Mouse (Mus musculus): ENCODE data around the gene Dpysl4. TPM values are rescaled to one million over a fixed set of nuclear protein-coding genes. Genes with fewer than 3 reads are reported as not detected.

The Dpysl4 gene
- polyA plus RNA-seq, 2 experiments, result 21.6 to 26.4 TPM

DNA sequence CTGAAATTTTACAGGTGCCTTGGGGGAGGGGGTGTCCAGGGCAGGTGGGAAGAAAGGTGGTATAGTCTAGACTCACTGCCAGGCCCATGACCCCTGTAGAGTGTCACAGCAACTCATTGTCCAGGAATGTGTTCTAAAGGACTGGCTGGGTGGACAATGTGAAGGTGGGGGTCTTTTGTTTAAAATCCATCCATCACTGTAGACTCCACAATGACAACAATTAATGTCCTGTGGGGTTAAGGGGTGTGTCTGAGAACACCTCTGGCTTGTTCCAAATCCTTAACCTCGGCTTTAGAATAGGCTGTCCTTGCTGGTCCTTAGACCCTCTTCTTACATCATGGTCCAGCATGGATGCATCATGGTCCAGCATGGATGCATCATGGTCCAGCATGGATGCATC is 1.5 kb upstream of the Dpysl4 start:
- DNase-seq (ENCODE audit: low spot score), result no peak
- no peaks in the 10 kb centered on the region for H3K9me3 ChIP-seq (ENCODE audit: control insufficient read depth, low read length)
- peaks cover 17% of the 10 kb centered on the region; the same call in 1 of the 2 replicates for H3K27me3 ChIP-seq (ENCODE audit: control insufficient read depth, insufficient read depth, low read length)
- H3K4me1 ChIP-seq (ENCODE audit: control insufficient read depth, insufficient read depth, low read length), result peaks cover 15% of the 10 kb centered on the region
- no peak for ATAC-seq (ENCODE audit: low FRiP score, low read depth)
- no peak overlapping the region for H3K4me2 ChIP-seq (replicated peaks; ENCODE audit: low read depth, low read length, severe bottlenecking)
- no peak overlapping the region for H3K4me3 ChIP-seq (replicated peaks; ENCODE audit: low read length)
- no peak overlapping the region for H3K9ac ChIP-seq (ENCODE audit: low read depth, low read length, severe bottlenecking)
- H3K27ac ChIP-seq (replicated peaks; ENCODE audit: low read depth, low read length), result no peak overlapping the region
- no peaks in the 10 kb centered on the region for H3K36me3 ChIP-seq (ENCODE audit: control insufficient read depth, insufficient read depth, low read length)
- no peak for TF ChIP-seq POLR2A (IDR thresholded peaks at IDR 0.05; ENCODE audit: borderline replicate concordance, extremely low read depth, insufficient read depth, insufficient read length)
- WGBS, result 92% methylated on average over 1 of the region's 1 CpGs

GRCm38 (mm10) chr7:139086195-139087158 is 676 bp downstream of the Dpysl4 start:
- DNase-seq (ENCODE audit: low spot score) (no peak), ATAC-seq (ENCODE audit: low FRiP score, low read depth) (peak; percentile 56)
- H3K9me3 ChIP-seq (ENCODE audit: control insufficient read depth, low read length), result no peaks in the 10 kb centered on the region
- 3% methylated on average over 49 of the region's 61 CpGs for WGBS
- H3K4me3 ChIP-seq (replicated peaks; ENCODE audit: low read length), result peak overlapping the region; percentile 57
- peak overlapping the region; percentile 64 for H3K4me2 ChIP-seq (replicated peaks; ENCODE audit: low read depth, low read length, severe bottlenecking)
- no peak for TF ChIP-seq POLR2A (IDR thresholded peaks at IDR 0.05; ENCODE audit: borderline replicate concordance, extremely low read depth, insufficient read depth, insufficient read length)
- peaks cover 17% of the 10 kb centered on the region; the same call in 1 of the 2 replicates for H3K27me3 ChIP-seq (ENCODE audit: control insufficient read depth, insufficient read depth, low read length)
- no peak overlapping the region for H3K27ac ChIP-seq (replicated peaks; ENCODE audit: low read depth, low read length)
- peaks cover 15% of the 10 kb centered on the region for H3K4me1 ChIP-seq (ENCODE audit: control insufficient read depth, insufficient read depth, low read length)
- no peaks in the 10 kb centered on the region; the same call in 1 of the 2 replicates for H3K36me3 ChIP-seq (ENCODE audit: control insufficient read depth, insufficient read depth, low read length)
- H3K9ac ChIP-seq (ENCODE audit: low read depth, low read length, severe bottlenecking), result peak overlapping the region; percentile 77

DNA sequence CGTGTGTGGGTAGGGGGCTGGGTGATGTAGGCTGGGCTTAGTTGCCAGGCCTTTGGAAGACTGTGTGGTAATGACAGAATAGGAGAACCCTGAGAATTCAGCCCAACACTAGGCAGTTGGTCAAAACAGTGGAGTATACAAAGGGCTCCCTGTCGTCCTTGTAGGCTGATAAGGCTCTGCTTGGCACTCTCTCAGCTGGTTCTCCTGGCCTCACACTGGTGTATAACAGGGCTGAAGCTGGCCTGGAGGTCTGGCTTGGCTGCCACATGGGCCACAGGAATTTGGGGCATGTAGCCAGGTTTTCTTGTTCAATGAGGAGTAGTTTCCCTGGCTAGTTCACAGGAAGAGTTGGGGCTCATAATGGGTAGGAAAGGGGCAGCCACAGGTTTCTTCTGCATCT is 2.0 kb downstream of the Dpysl4 start:
- peaks cover 11% of the 10 kb centered on the region for H3K36me3 ChIP-seq (ENCODE audit: control insufficient read depth, insufficient read depth, low read length)
- no peak overlapping the region for H3K4me3 ChIP-seq (replicated peaks; ENCODE audit: low read length)
- ATAC-seq (ENCODE audit: low FRiP score, low read depth) (no peak), DNase-seq (ENCODE audit: low spot score) (peak; percentile 8)
- no peak overlapping the region for H3K9ac ChIP-seq (ENCODE audit: low read depth, low read length, severe bottlenecking)
- peaks cover 17% of the 10 kb centered on the region; the same call in 1 of the 2 replicates for H3K27me3 ChIP-seq (ENCODE audit: control insufficient read depth, insufficient read depth, low read length)
- H3K4me2 ChIP-seq (replicated peaks; ENCODE audit: low read depth, low read length, severe bottlenecking), result no peak overlapping the region
- TF ChIP-seq POLR2A (IDR thresholded peaks at IDR 0.05; ENCODE audit: borderline replicate concordance, extremely low read depth, insufficient read depth, insufficient read length), result no peak
- no peak overlapping the region for H3K27ac ChIP-seq (replicated peaks; ENCODE audit: low read depth, low read length)
- peaks cover 15% of the 10 kb centered on the region for H3K4me1 ChIP-seq (ENCODE audit: control insufficient read depth, insufficient read depth, low read length)
- no peaks in the 10 kb centered on the region for H3K9me3 ChIP-seq (ENCODE audit: control insufficient read depth, low read length)
- WGBS, result 70% methylated on average over 2 of the region's 2 CpGs

DNA sequence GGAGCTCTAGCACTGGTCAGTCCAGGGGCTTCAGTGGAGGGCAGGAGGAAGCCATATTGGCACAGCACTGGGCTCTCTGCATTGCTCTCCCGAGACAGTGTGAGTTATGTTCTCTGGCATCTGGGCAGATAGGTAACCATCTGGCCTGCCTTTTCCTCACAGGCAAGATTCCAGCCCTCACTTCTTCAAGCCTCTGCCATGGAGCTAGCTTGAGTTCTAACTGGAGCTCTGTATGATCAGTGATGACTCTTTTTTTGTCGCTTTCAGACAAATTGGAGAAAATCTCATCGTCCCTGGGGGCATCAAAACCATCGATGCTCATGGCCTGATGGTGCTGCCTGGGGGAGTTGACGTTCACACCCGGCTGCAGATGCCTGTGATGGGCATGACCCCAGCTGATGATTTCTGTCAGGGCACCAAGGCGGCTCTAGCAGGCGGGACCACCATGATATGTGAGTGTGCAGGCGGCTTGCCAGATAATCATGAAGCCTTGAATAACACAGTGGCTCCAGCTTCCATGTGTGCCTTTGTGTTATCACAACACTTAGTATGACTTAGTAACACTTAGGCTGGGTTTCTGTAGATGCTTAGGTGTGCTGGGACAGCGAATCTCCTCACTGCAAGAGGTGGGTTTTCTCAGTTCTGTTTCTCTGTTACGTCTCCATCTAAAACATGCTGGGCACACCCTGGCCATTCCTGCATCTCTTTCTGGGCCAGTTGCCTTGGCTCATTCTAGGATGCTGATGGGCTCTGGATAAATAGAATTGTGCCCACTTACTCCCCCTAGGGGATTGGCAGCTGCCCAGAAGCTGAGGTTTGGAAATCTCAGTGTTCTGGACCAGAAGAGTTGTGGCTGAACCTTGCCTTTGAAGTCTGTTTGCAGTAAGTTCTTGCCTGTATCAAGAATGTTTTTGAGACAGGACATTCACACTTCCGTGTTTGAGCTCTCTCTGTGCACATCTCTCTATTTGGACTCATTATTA is 4.4 kb downstream of the Dpysl4 start:
- ATAC-seq (ENCODE audit: low FRiP score, low read depth) (no peak), DNase-seq (ENCODE audit: low spot score) (no peak)
- no peak overlapping the region for H3K9ac ChIP-seq (ENCODE audit: low read depth, low read length, severe bottlenecking)
- no peak for TF ChIP-seq POLR2A (IDR thresholded peaks at IDR 0.05; ENCODE audit: borderline replicate concordance, extremely low read depth, insufficient read depth, insufficient read length)
- H3K4me2 ChIP-seq (replicated peaks; ENCODE audit: low read depth, low read length, severe bottlenecking), result no peak overlapping the region
- no peak overlapping the region for H3K27ac ChIP-seq (replicated peaks; ENCODE audit: low read depth, low read length)
- no peak overlapping the region for H3K4me3 ChIP-seq (replicated peaks; ENCODE audit: low read length)
- H3K36me3 ChIP-seq (ENCODE audit: control insufficient read depth, insufficient read depth, low read length), result peaks cover 14% of the 10 kb centered on the region
- 88% methylated on average over 12 of the region's 12 CpGs for WGBS
- H3K27me3 ChIP-seq (ENCODE audit: control insufficient read depth, insufficient read depth, low read length), result peaks cover 17% of the 10 kb centered on the region; the same call in 1 of the 2 replicates
- H3K9me3 ChIP-seq (ENCODE audit: control insufficient read depth, low read length), result no peaks in the 10 kb centered on the region
- peaks cover 15% of the 10 kb centered on the region for H3K4me1 ChIP-seq (ENCODE audit: control insufficient read depth, insufficient read depth, low read length)

DNA sequence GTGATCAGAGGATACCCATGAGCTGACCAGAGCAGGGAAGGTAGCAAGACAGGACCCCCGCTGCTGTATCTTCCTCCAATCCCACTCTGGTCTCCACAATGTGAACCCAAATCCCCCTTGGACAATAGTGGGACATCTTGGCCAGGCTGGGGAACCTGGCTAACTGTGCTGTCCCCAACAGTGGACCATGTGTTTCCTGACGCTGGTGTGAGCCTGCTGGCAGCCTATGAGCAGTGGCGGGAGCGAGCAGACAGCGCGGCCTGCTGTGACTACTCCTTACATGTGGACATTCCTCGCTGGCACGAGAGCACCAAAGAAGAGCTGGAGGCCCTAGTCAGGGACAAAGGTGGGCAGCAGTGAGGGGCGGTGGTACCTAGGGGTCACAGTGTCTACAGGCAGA is 5.9 kb downstream of the Dpysl4 start:
- H3K36me3 ChIP-seq (ENCODE audit: control insufficient read depth, insufficient read depth, low read length), result peaks cover 14% of the 10 kb centered on the region

More for the DNA sequence above, 5.9 kb downstream of the Dpysl4 start:
- DNase-seq (ENCODE audit: low spot score) (no peak), ATAC-seq (ENCODE audit: low FRiP score, low read depth) (no peak)
- peaks cover 13% of the 10 kb centered on the region for H3K4me1 ChIP-seq (ENCODE audit: control insufficient read depth, insufficient read depth, low read length)
- no peak for TF ChIP-seq POLR2A (IDR thresholded peaks at IDR 0.05; ENCODE audit: borderline replicate concordance, extremely low read depth, insufficient read depth, insufficient read length)
- no peak overlapping the region for H3K9ac ChIP-seq (ENCODE audit: low read depth, low read length, severe bottlenecking)
- H3K27ac ChIP-seq (replicated peaks; ENCODE audit: low read depth, low read length), result no peak overlapping the region
- H3K4me3 ChIP-seq (replicated peaks; ENCODE audit: low read length), result no peak overlapping the region
- 0 out of 2 replicates have a peak, but pooled peaks cover 9% of the 10 kb centered on the region for H3K27me3 ChIP-seq (ENCODE audit: control insufficient read depth, insufficient read depth, low read length)
- WGBS, result 90% methylated on average over 9 of the region's 9 CpGs
- H3K4me2 ChIP-seq (replicated peaks; ENCODE audit: low read depth, low read length, severe bottlenecking), result no peak overlapping the region
- no peaks in the 10 kb centered on the region for H3K9me3 ChIP-seq (ENCODE audit: control insufficient read depth, low read length)

Data from limb, embryonic 14.5 days (tissue).